Mouse (Mus musculus) embryonic facial prominence, embryonic 14.5 days (tissue): ENCODE results near the gene Hras. TPM values are rescaled to one million over a fixed set of nuclear protein-coding genes. Genes with fewer than 3 reads are reported as not detected.

Source experiments
- ATAC-seq: fragments of 200-750 bp; cut with Nextera tagmentation; 2 replicates; pipeline ENCODE4 v1.8.0; 2017; ENCODE audit warnings: low read depth, moderate number of reproducible peaks, moderate TSS enrichment
- DNase-seq: peaks from one replicate; pipeline ENCODE4 v3.0.0-alpha.2; 2015; ENCODE audit warnings: low spot score
- H3K27ac ChIP-seq: fragments of 300-500 bp; sonication (generic); replicated peaks from 2 replicates; pipeline ENCODE4 v1.5.1; 2014; ENCODE audit warnings: low read depth, mild to moderate bottlenecking, low read length, moderate library complexity
- H3K27me3 ChIP-seq: fragments of 300-500 bp; sonication (generic); replicated peaks from 2 replicates; pipeline ENCODE4 v1.6.1; 2014; ENCODE audit warnings: low read length; ENCODE audit not compliant: control insufficient read depth, insufficient read depth
- H3K36me3 ChIP-seq: fragments of 300-500 bp; sonication (generic); 2 replicates; pipeline ENCODE4 v1.6.1; 2014; ENCODE audit warnings: low read length, mixed read lengths; ENCODE audit not compliant: control insufficient read depth, insufficient read depth
- H3K4me1 ChIP-seq: fragments of 300-500 bp; sonication (generic); 2 replicates; pipeline ENCODE4 v1.6.1; 2014; ENCODE audit warnings: antibody characterized with exemption, low read length; ENCODE audit not compliant: control insufficient read depth, insufficient read depth
- H3K4me2 ChIP-seq: fragments of 300-500 bp; sonication (generic); 2 replicates; pipeline ENCODE4 v1.6.1; 2014; ENCODE audit warnings: low read depth, mild to moderate bottlenecking, low read length, moderate library complexity, mixed read lengths
- H3K4me3 ChIP-seq: fragments of 300-500 bp; sonication (generic); 2 replicates; pipeline ENCODE4 v1.5.1; 2014; ENCODE audit warnings: low read depth, mild to moderate bottlenecking, low read length
- H3K9ac ChIP-seq: fragments of 300-500 bp; sonication (generic); 2 replicates; pipeline ENCODE4 v1.6.1; 2014; ENCODE audit warnings: low read depth, mild to moderate bottlenecking, low read length, moderate library complexity, mixed read lengths
- H3K9me3 ChIP-seq: fragments of 300-500 bp; sonication (generic); 2 replicates; pipeline ENCODE4 v1.6.1; 2016; ENCODE audit warnings: low read length; ENCODE audit not compliant: control insufficient read depth
- WGBS: fragments of 180-500 bp; shearing (Covaris S2); extraction: QIAGEN DNeasy Blood & Tissue Kit; methylation state at CpG from one replicate; pipeline ENCODE4 v1.1.7; 2014; 5-methylcytosine and 5-hydroxymethylcytosine counted together
- polyA plus RNA-seq: library from polyadenylated mRNA; unstranded; fragments of >200 nt; fragmentation: Nextera tagmentation; extraction: Ambion mirVana; gene quantifications from 2 replicates; pipeline ENCODE4 v1.2.1, GENCODE M21; 2014

Gene Hras
- polyA plus RNA-seq, 1 experiment from 2014 or later, result 142 TPM

DNA sequence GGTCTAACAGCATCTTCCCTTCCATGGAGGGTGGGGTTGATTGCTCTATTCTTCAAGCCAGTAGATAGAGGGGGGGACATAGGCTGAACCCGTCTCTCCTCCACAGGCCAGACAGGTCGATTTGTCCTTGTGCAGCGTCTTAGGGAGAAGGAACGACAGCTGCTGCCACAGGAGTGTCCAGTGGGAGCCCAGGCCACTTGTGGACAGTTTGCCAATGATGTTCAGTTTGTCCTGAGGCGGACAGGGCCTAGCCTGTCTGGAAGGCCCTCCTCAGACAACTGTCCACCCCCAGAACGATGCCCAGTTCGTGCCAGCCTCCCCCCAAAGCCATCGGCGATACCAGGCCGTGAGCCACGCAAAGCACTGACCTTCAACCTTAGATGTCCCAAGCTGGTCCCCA, 23.1 kb upstream of the Hras start:
- peaks cover 13% of the 10 kb centered on the region for H3K4me1 ChIP-seq
- no peak overlapping the region for H3K9ac ChIP-seq
- WGBS, result 87% methylated on average over 11 of the region's 11 CpGs
- peaks cover 10% of the 10 kb centered on the region; the same call in 1 of the 2 replicates for H3K36me3 ChIP-seq
- ATAC-seq (no peak), DNase-seq (no peak)
- peak overlapping the region; percentile 69 for H3K4me2 ChIP-seq
- H3K9me3 ChIP-seq, result no peaks in the 10 kb centered on the region
- peak overlapping the region; percentile 54; the same call in 1 of the 2 replicates for H3K4me3 ChIP-seq
- H3K27ac ChIP-seq, result no peak overlapping the region
- no peaks in the 10 kb centered on the region for H3K27me3 ChIP-seq

DNA sequence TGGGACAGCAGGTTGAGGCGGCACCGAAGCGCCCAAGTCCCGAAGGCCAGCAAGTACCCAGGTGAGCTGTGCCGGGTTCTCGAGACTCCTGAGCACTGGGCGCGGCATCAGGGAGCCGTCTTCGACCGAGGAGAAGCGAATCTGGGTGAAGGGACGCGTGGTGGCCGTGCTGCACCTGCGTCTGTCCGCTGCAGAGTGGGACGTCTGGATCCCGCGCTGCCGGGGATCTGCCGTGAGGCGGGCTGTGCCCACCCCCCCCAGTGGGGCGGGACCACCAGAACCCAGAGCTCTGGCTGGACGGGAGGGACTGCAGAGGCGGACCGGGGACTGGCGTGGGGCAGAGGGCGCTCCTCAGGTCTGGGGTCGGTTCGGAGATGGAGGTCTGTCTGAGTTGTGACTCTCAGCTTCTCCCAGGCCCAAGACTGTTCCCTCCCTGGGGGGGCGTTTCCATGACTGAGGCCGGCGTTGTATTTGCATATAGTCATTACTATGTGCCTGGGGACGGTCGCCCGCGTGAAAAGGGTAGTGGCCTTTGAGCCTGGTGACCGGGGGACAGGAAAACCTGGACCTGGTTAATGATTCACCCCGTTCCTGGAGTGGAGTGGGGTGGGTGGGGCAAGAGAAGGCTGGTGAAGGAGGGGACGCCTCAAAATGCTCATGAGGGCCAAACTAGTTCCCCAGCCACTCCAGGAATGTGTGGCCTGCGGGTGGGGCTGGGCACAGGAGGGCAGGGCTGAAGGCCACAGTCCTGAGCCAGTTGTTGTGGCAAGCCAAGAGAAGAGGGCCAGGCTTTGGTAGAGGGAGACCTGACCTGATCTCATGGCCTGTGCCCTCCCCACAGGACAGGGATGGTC, 22.3 kb upstream of the Hras start:
- WGBS, result 1% methylated on average over 24 of the region's 42 CpGs
- no peaks in the 10 kb centered on the region for H3K9me3 ChIP-seq
- peak overlapping the region; percentile 53 for H3K27ac ChIP-seq
- DNase-seq, result no peak
- H3K36me3 ChIP-seq, result peaks cover 10% of the 10 kb centered on the region; the same call in 1 of the 2 replicates
- peak overlapping the region; percentile 69 for H3K4me2 ChIP-seq
- no peaks in the 10 kb centered on the region for H3K27me3 ChIP-seq
- peak overlapping the region; percentile 54 for H3K4me3 ChIP-seq
- ATAC-seq, result peak; percentile 66
- H3K4me1 ChIP-seq, result peaks cover 11% of the 10 kb centered on the region; the same call in 1 of the 2 replicates
- peak overlapping the region; percentile 63 for H3K9ac ChIP-seq

DNA sequence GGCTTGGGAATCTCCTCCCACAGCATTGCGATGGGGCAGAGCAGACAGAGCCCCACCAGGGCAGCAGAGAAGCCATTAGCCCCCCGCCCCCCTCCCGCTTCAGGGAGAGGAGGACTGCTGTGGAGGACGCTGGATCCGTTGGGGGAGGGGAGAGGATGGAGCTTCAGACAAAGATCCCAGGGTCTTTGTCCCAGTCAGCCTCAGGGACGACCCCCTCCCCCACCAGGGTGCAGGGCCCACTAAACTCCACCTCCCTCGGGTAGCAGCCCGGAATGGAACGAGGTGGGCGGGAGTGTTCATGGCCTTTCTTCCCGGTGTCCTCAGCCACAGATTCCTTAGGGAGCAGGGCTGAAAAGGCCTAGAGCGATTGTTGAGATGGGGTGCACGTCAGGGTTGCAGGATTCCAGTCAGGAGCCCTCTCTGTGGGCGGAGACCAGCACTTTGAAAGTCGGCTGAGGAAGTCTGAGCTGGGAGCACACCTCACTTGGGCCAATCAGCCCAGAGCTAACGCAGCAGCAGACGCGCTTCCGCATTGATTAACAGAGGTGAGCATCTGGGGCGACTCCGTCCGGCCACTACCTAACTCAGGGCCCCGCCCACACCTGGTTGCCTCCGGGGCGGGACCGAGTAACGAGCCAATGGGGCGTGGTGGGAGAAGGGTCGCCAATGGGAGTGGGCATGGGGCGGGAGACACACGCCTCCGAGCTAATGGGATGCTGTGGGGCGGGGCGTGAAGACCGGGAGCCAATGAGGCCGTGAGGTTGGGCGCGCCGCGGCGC, 21.5 kb upstream of the Hras start, which contains the start of gene Rassf7:
TSS of gene Rassf7 (plus strand) at position 760 of the 779 bp plus-strand sequence.
- H3K27me3 ChIP-seq, result no peaks in the 10 kb centered on the region
- H3K4me2 ChIP-seq, result peak within 1 kb of the TSS; percentile 69
- peak within 1 kb of the TSS; percentile 54 for H3K4me3 ChIP-seq
- ATAC-seq (peak; percentile 96), DNase-seq (peak; percentile 98)
- peaks cover 3% of the 10 kb centered on the region; the same call in 1 of the 2 replicates for H3K4me1 ChIP-seq
- 1% methylated on average over 28 of the region's 41 CpGs for WGBS
- peaks cover 10% of the 10 kb centered on the region; the same call in 1 of the 2 replicates for H3K36me3 ChIP-seq
- peak within 1 kb of the TSS; percentile 71 for H3K9ac ChIP-seq
- H3K27ac ChIP-seq, result peak within 1 kb of the TSS; percentile 86
- no peaks in the 10 kb centered on the region for H3K9me3 ChIP-seq

DNA sequence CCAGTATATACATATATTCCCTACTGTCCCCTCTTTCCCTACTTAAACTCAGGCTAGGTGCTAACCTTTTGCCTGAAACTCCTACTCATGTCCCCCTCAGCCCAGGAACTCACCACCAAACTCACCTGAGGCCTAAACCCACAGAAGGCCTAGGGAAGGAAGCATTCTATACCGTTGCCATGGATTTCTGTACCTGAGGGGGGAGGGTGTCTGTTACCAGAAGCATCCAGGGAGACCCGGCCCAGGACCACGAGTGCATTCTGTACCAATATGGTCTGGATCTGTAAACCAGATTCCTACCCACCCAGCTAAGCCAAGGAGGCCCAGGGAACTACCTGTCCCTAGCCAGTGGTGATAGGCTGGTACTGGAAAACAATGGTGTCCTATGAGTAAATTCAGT, 20.5 kb upstream of the Hras start:
- Histone ChIP-seq H3K4me1 (peaks cover 2% of the 10 kb centered on the region; the same call in 1 of the 2 replicates), H3K27me3 (no peaks in the 10 kb centered on the region), H3K27ac (no peak overlapping the region), H3K36me3 (0 out of 2 replicates have a peak, but pooled peaks cover 10% of the 10 kb centered on the region), H3K4me2 (no peak overlapping the region), H3K9me3 (no peaks in the 10 kb centered on the region), H3K4me3 (no peak overlapping the region), H3K9ac (no peak overlapping the region)
- ATAC-seq, result no peak
- 59% methylated on average over 3 of the region's 3 CpGs for WGBS
- no peak for DNase-seq

DNA sequence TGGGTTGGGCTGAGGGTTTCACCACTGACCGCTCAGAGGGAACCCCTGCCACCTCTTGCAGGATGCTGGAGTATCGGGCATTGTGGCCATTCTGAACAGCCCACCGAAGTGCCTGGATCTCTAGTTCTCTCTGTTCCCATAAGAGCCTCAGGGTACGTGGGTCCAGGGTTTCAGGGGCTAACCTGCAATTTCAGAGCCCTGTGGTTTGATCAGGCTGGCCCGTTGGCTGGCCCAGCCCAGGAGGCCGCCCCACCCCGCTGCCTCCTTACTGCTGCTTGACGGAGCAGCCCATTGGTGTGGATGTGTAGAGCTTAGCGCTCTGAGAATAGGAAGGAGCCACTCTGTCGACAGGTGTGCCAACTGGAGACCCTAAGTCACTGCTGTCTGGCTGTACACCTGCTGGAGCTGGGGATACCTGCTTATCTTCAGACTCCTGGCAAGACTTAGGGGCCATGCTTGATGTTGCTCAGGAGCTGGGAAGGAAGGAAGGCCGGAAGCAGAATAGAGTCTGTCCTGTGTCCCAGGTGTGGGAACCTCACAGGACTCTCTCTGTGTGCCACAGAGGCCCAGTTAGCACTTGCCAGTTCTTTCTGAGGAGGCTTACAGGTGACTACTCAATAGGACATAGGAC, 19.9 kb upstream of the Hras start, which contains the start of gene Lmntd2:
TSS of gene Lmntd2 (minus strand) at position 476 of the 631 bp plus-strand sequence.
- H3K9ac ChIP-seq, result 0 out of 2 replicates have a peak within 1 kb of the TSS, but pooled peaks have one; percentile 71
- 90% methylated on average over 11 of the region's 11 CpGs for WGBS
- no peaks in the 10 kb centered on the region for H3K27me3 ChIP-seq
- no peak for DNase-seq
- H3K9me3 ChIP-seq, result no peaks in the 10 kb centered on the region
- peak within 1 kb of the TSS; percentile 69 for H3K4me2 ChIP-seq
- H3K4me1 ChIP-seq, result peaks cover 2% of the 10 kb centered on the region; the same call in 1 of the 2 replicates
- H3K4me3 ChIP-seq, result peak within 1 kb of the TSS; percentile 54
- 0 out of 2 replicates have a peak, but pooled peaks cover 8% of the 10 kb centered on the region for H3K36me3 ChIP-seq
- peak within 1 kb of the TSS; percentile 86 for H3K27ac ChIP-seq
- ATAC-seq, result no peak

DNA sequence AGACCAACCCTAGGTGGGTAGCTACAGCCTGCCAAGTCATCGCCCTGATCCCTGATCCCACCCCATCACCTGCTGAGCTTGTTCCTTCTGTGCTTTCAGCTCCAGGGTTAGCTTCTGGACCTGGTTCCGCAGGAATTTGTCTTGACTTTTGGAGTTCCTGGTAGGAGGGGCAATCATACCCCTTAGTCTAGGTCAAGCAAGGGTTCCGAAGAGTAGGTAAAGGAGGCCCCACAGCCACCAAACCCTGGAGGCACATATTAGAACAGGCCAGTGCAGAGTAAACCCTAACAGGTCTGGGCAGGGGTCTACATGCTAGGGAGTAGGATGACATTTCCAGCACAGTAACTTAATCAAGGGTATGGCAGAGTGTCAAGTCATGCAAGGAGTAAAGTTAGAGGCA, 19.3 kb upstream of the Hras start:
- no peak for ATAC-seq
- Histone ChIP-seq H3K4me1 (peaks cover 2% of the 10 kb centered on the region; the same call in 1 of the 2 replicates), H3K9ac (no peak overlapping the region), H3K27me3 (no peaks in the 10 kb centered on the region), H3K4me3 (no peak overlapping the region), H3K36me3 (0 out of 2 replicates have a peak, but pooled peaks cover 2% of the 10 kb centered on the region), H3K9me3 (no peaks in the 10 kb centered on the region), H3K4me2 (no peak overlapping the region), H3K27ac (no peak overlapping the region)
- 78% methylated on average over 3 of the region's 3 CpGs for WGBS
- DNase-seq, result no peak

DNA sequence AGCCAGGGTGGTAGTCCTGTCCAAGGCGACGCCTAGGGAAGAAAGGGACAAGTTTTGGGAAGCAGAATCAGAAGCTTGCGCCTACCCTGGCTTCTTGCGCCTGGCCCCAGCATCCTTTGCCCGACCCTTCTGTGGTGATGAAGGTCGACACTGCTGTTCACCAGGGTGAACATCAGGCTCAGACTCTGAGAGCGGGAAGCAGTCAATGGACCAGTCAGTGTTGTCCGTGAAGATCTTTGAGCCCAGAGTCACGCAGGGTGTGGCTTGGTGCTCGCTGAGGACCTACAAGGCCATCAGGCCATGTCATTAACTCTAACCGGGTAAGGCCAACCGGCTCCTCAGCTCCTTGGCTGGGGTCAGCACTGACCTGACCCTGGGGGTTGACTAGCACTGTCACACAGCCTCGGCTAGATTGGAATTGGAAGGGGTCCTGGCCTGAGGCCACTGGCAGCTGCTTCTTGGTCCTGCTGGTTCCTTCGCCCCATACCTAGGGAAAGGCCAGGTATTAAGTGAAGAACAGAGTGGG, 16.9 kb upstream of the Hras start:
- H3K27me3 ChIP-seq, result no peaks in the 10 kb centered on the region
- no peaks in the 10 kb centered on the region for H3K4me1 ChIP-seq
- H3K36me3 ChIP-seq, result no peaks in the 10 kb centered on the region
- WGBS, result 85% methylated on average over 13 of the region's 14 CpGs
- H3K4me3 ChIP-seq, result no peak overlapping the region
- no peaks in the 10 kb centered on the region for H3K9me3 ChIP-seq
- no peak overlapping the region for H3K9ac ChIP-seq
- no peak for DNase-seq
- no peak overlapping the region for H3K27ac ChIP-seq
- ATAC-seq, result no peak
- H3K4me2 ChIP-seq, result no peak overlapping the region

DNA sequence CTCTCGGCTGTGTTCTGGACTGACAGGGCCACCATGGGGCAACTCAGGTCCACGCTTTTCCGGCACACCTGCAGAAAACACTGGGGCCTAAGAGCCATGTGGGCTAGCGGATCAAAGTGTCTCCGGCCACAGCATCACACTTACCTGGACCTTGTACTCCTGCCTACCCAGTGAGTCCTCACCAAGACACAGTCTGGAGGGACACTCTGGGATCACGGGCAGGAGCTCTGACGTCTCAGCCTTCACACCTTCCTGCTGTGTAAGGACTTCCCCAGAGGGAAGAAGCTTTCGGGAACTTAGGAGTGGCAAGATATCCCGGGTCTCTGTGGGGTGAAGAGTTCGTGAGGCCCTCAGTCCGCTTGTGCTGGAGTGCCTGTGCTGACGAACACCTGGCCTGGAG, 16.3 kb upstream of the Hras start:
- no peak overlapping the region for H3K4me2 ChIP-seq
- H3K36me3 ChIP-seq, result no peaks in the 10 kb centered on the region
- no peaks in the 10 kb centered on the region for H3K27me3 ChIP-seq
- H3K4me3 ChIP-seq, result no peak overlapping the region
- H3K4me1 ChIP-seq, result no peaks in the 10 kb centered on the region
- no peak overlapping the region for H3K27ac ChIP-seq
- H3K9ac ChIP-seq, result no peak overlapping the region
- H3K9me3 ChIP-seq, result no peaks in the 10 kb centered on the region
- WGBS, result 78% methylated on average over 12 of the region's 12 CpGs
- DNase-seq (no peak), ATAC-seq (no peak)
